Mouse (Mus musculus) embryonic facial prominence, embryonic 12.5 days (tissue): ENCODE data around the gene Cdh22. TPM values are rescaled to one million over a fixed set of nuclear protein-coding genes. Genes with fewer than 3 reads are reported as not detected.

Source experiments
- ATAC-seq: fragments of 200-750 bp; cut with Nextera tagmentation; 2 replicates; pipeline ENCODE4 v1.8.0; 2017; ENCODE audit not compliant: insufficient number of reproducible peaks, insufficient read depth, low FRiP score, low TSS enrichment
- H3K27ac ChIP-seq: fragments of 300-500 bp; sonication (generic); 2 replicates; pipeline ENCODE4 v1.5.1; 2016; ENCODE audit warnings: mild to moderate bottlenecking
- H3K27me3 ChIP-seq: fragments of 300-500 bp; sonication (generic); 2 replicates; pipeline ENCODE4 v1.6.1; 2016; ENCODE audit warnings: mild to moderate bottlenecking, moderate library complexity
- H3K36me3 ChIP-seq: fragments of 300-500 bp; sonication (generic); 2 replicates; pipeline ENCODE4 v1.6.1; 2016; ENCODE audit warnings: mild to moderate bottlenecking
- H3K4me1 ChIP-seq: fragments of 300-500 bp; sonication (generic); 2 replicates; pipeline ENCODE4 v1.6.1; 2016
- H3K4me2 ChIP-seq: fragments of 300-500 bp; sonication (generic); replicated peaks from 2 replicates; pipeline ENCODE4 v1.6.1; 2016; ENCODE audit warnings: mild to moderate bottlenecking, moderate library complexity
- H3K4me3 ChIP-seq: fragments of 300-500 bp; sonication (generic); 2 replicates; pipeline ENCODE4 v1.5.1; 2016; ENCODE audit warnings: mild to moderate bottlenecking
- H3K9ac ChIP-seq: fragments of 300-500 bp; sonication (generic); 2 replicates; pipeline ENCODE4 v1.6.1; 2016; ENCODE audit warnings: mild to moderate bottlenecking, moderate library complexity
- H3K9me3 ChIP-seq: fragments of 300-500 bp; sonication (generic); 2 replicates; pipeline ENCODE4 v1.6.1; 2016; ENCODE audit warnings: mild to moderate bottlenecking, moderate library complexity
- WGBS: fragments of 180-500 bp; shearing (Covaris S2); methylation state at CpG from one replicate; pipeline ENCODE4 v1.1.7; 2016; 5-methylcytosine and 5-hydroxymethylcytosine counted together
- polyA plus RNA-seq: library from polyadenylated mRNA; unstranded; fragments of >200 nt; fragmentation: Nextera tagmentation; extraction: Ambion mirVana; gene quantifications from 2 replicates; pipeline ENCODE4 v1.2.1, GENCODE M21; 2016

The Cdh22 gene
- polyA plus RNA-seq: 1.4 and 1.9 TPM in 2 replicates

- peak; percentile 68 for ATAC-seq
- Histone ChIP-seq H3K4me3 (peak within 1 kb of the TSS; percentile 60), H3K27ac (no peak within 1 kb of the TSS), H3K27me3 (peaks cover 98% of the 10 kb centered on the region), H3K36me3 (no peaks in the 10 kb centered on the region), H3K9ac (peak within 1 kb of the TSS; percentile 63), H3K4me2 (peak within 1 kb of the TSS; percentile 98), H3K9me3 (no peaks in the 10 kb centered on the region), H3K4me1 (peaks cover 21% of the 10 kb centered on the region; the same call in 1 of the 2 replicates)
- WGBS: under 1% methylated on average over 30 of the region's 60 CpGs
Observed at GRCm38 (mm10) chr2:165234613-165235291, at the start of gene Cdh22. Gene Cdh22 (minus strand): TSS chr2:165234853.

DNA sequence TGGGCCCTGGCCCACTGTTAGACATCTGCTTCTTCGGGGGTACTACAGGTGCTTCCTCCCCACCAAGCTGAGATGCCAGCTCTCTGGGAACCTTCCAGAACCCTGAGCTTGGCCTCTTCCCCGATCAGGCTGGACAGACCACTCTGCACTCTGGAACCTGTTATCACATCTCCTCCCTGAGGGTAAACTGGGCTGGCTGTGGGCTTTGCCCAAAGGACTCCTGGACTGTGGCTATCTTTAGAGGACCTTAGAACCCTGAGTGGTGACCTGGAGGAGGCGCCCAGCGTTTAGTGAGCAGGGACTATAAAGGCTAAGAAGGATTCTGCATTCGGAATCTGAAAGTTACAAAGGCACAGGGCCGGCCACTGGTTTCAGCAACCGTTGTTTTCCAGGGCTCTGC lies 49.7 kb upstream of the Cdh22 start:
- WGBS: 88% methylated on average over 7 of the region's 7 CpGs

GRCm38 (mm10) chr2:165283644-165284043 lies 49.0 kb upstream of the Cdh22 start:
- 89% methylated on average over 3 of the region's 3 CpGs for WGBS
- Histone ChIP-seq H3K9me3 (no peaks in the 10 kb centered on the region), H3K4me1 (peaks cover 25% of the 10 kb centered on the region), H3K4me2 (no peak overlapping the region), H3K27me3 (no peaks in the 10 kb centered on the region), H3K36me3 (peaks cover 33% of the 10 kb centered on the region), H3K9ac (no peak overlapping the region), H3K27ac (no peak overlapping the region), H3K4me3 (no peak overlapping the region)
- no peak for ATAC-seq

More for the DNA sequence above, 49.7 kb upstream of the Cdh22 start:
- H3K4me1 ChIP-seq: peaks cover 28% of the 10 kb centered on the region
- H3K4me3 ChIP-seq: no peak overlapping the region
- no peak overlapping the region for H3K9ac ChIP-seq
- H3K27me3 ChIP-seq: no peaks in the 10 kb centered on the region
- ATAC-seq: no peak
- H3K9me3 ChIP-seq: no peaks in the 10 kb centered on the region
- H3K4me2 ChIP-seq: no peak overlapping the region
- peaks cover 33% of the 10 kb centered on the region for H3K36me3 ChIP-seq
- H3K27ac ChIP-seq: no peak overlapping the region

DNA sequence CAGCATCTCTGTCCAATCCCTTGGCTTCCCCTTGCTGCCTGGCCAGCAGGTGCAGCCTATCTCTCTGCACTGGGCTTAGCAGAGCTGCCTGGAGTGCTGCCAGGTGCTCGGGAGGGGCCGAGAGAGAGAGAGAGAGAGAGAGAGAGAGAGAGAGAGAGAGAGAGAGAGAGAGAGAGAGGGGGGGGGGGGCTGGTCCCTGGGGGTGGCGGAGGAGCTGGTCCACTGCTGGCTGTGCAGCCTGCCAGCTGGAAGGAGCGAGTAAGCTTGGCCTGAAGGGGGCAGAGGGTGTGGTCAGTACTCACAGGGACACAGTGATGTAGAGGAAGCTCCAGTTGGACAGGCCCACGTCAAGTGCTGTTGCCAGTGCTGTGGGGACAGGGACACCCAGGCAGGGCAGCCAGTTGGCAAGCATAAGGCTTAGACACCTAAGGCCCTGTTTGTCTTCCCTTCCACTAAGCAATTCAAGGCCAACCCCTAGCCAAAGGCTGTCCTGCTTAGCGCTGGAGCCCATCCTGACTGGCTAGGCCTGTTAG lies 47.2 kb upstream of the Cdh22 start:
- Histone ChIP-seq H3K4me2 (no peak overlapping the region), H3K9ac (no peak overlapping the region), H3K27ac (no peak overlapping the region), H3K4me1 (peaks cover 14% of the 10 kb centered on the region), H3K36me3 (peaks cover 46% of the 10 kb centered on the region), H3K27me3 (no peaks in the 10 kb centered on the region), H3K4me3 (no peak overlapping the region), H3K9me3 (no peaks in the 10 kb centered on the region)
- ATAC-seq: no peak
- WGBS: 53% methylated on average over 6 of the region's 6 CpGs

DNA sequence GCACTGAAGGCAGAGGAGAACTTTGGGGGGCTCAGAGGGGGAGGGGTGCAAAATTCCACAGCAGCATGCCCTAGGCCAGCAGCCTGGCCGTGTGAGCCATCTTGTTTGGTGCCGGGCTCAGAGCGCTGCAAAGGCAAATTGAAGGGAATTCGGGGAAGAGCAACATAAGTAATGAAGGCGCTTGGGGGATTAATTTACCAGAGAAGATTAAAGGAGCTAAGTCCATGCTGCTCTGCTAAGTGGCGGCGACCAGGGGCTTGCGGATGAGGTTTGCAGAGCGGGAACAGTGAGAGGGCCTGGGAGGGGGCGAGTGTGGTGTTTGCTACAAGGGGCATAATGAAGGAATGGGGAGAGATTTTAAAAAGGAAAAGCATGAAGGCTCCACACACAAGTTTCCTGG lies 44.7 kb upstream of the Cdh22 start:
- no peak overlapping the region for H3K4me3 ChIP-seq
- peaks cover 46% of the 10 kb centered on the region for H3K36me3 ChIP-seq
- H3K9ac ChIP-seq: no peak overlapping the region
- no peak for ATAC-seq
- H3K27me3 ChIP-seq: no peaks in the 10 kb centered on the region
- 44% methylated on average over 10 of the region's 10 CpGs for WGBS
- H3K9me3 ChIP-seq: no peaks in the 10 kb centered on the region
- H3K27ac ChIP-seq: no peak overlapping the region
- H3K4me1 ChIP-seq: peaks cover 18% of the 10 kb centered on the region
- no peak overlapping the region for H3K4me2 ChIP-seq

DNA sequence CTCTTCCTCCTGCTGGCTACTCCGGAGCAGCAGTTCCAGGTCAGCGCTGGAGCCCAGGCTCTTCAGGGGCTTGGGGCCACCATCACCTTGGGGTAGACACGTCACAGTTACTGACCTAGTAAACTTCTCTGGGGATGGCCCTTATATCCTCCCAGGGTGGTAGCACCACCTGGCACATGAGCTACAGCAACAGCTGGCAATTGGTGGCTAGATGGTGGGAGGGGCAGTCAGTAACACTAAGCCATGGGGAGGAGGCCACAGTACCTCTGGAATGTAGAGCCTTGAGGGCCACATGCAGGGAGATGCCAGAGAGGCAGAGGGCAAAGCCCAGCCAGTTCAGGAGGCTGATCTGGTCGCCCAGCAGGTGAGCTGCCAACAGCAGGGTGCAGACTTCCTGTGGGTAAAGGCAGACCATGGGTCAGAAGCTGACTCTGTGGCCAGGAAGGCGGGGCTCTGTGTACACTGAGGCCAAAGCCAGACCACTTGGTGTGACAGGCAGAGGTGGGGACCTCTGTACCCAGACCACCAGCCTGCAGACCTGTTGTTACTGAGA lies 42.6 kb upstream of the Cdh22 start:
- no peaks in the 10 kb centered on the region for H3K9me3 ChIP-seq
- WGBS: 78% methylated on average over 5 of the region's 5 CpGs

GRCm38 (mm10) chr2:165275824-165276223 lies 41.2 kb upstream of the Cdh22 start:
- H3K4me1 ChIP-seq: peaks cover 16% of the 10 kb centered on the region
- H3K27me3 ChIP-seq: no peaks in the 10 kb centered on the region
- no peak overlapping the region for H3K4me3 ChIP-seq
- 28% methylated on average over 8 of the region's 8 CpGs for WGBS
- H3K9ac ChIP-seq: no peak overlapping the region
- no peak overlapping the region for H3K27ac ChIP-seq
- peaks cover 21% of the 10 kb centered on the region for H3K36me3 ChIP-seq
- H3K4me2 ChIP-seq: no peak overlapping the region
- ATAC-seq: peak; percentile 23; the same call in 1 of the 2 replicates
- no peaks in the 10 kb centered on the region for H3K9me3 ChIP-seq

More for the DNA sequence above, 42.6 kb upstream of the Cdh22 start:
- H3K27me3 ChIP-seq: no peaks in the 10 kb centered on the region
- no peak overlapping the region for H3K9ac ChIP-seq
- no peak for ATAC-seq
- H3K4me1 ChIP-seq: peaks cover 18% of the 10 kb centered on the region
- H3K4me3 ChIP-seq: no peak overlapping the region
- no peak overlapping the region for H3K27ac ChIP-seq
- no peak overlapping the region for H3K4me2 ChIP-seq
- H3K36me3 ChIP-seq: peaks cover 34% of the 10 kb centered on the region

DNA sequence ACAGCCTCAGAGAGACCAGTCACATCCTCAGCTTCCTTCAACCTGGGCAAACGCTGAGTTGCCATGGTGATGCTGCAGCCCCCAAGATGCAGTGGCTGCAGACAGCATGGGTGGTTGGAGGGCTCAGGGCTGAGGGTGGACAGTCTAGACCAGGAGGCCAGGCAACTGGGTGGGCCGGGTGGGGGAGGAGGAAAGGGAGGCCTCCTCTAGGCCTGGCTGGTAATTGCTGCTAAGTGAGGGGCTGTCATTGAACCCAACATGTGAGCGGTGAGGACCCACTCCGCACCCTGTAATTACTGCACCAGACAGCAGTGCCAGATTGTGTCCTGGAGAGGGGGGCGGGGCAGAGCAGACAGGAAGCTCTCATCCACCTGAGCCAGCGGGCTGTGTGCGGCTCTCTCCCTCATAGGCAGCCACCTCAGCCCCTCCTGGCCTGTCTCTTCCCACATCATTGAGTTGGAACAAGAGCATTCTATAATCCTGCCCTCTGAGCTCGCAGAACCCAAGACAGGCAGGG lies 40.5 kb upstream of the Cdh22 start:
- H3K27me3 ChIP-seq: no peaks in the 10 kb centered on the region
- H3K27ac ChIP-seq: peak overlapping the region; percentile 25; the same call in 1 of the 2 replicates
- H3K9ac ChIP-seq: peak overlapping the region; percentile 16; the same call in 1 of the 2 replicates
- peaks cover 16% of the 10 kb centered on the region for H3K4me1 ChIP-seq
- WGBS: 34% methylated on average over 8 of the region's 8 CpGs
- no peak overlapping the region for H3K4me3 ChIP-seq
- peaks cover 18% of the 10 kb centered on the region for H3K36me3 ChIP-seq
- H3K9me3 ChIP-seq: no peaks in the 10 kb centered on the region
- peak; percentile 30 for ATAC-seq
- H3K4me2 ChIP-seq: no peak overlapping the region

DNA sequence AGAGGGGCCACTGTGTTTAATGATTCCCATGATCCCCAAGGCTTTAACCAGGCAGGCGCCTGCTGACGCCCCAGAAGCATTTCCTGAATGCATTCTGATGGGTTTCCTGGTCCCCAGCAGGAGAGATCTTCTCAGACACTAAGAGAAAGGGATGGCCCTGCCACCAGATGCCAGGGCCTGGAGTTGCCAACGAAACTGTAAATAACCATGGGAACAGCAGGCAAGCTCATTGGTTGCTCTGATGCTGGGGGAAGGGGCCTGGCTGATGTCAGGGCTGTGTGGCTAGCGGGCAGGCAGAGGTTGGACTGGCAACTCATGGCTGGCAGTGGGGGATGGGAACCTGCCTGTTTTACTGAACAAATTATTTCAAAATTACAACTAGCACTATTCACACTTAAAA lies 38.9 kb upstream of the Cdh22 start:
- Histone ChIP-seq H3K27me3 (no peaks in the 10 kb centered on the region), H3K4me3 (no peak overlapping the region), H3K4me2 (no peak overlapping the region), H3K9me3 (no peaks in the 10 kb centered on the region), H3K36me3 (peaks cover 13% of the 10 kb centered on the region), H3K9ac (no peak overlapping the region), H3K4me1 (peaks cover 16% of the 10 kb centered on the region), H3K27ac (no peak overlapping the region)
- 45% methylated on average over 4 of the region's 4 CpGs for WGBS
- ATAC-seq: no peak

GRCm38 (mm10) chr2:165271326-165271725 lies 36.7 kb upstream of the Cdh22 start:
- Histone ChIP-seq H3K4me1 (peaks cover 16% of the 10 kb centered on the region), H3K4me2 (no peak overlapping the region), H3K9me3 (no peaks in the 10 kb centered on the region), H3K9ac (peak overlapping the region; percentile 21; the same call in 1 of the 2 replicates), H3K4me3 (no peak overlapping the region), H3K36me3 (no peaks in the 10 kb centered on the region), H3K27me3 (peaks cover 9% of the 10 kb centered on the region), H3K27ac (no peak overlapping the region)
- no peak for ATAC-seq
- WGBS: 18% methylated on average over 8 of the region's 8 CpGs

GRCm38 (mm10) chr2:165270858-165271257 lies 36.2 kb upstream of the Cdh22 start:
- peaks cover 11% of the 10 kb centered on the region for H3K27me3 ChIP-seq
- 46% methylated on average over 7 of the region's 7 CpGs for WGBS
- H3K4me1 ChIP-seq: peaks cover 16% of the 10 kb centered on the region
- H3K27ac ChIP-seq: no peak overlapping the region
- H3K9me3 ChIP-seq: no peaks in the 10 kb centered on the region
- H3K4me2 ChIP-seq: no peak overlapping the region
- no peak overlapping the region for H3K4me3 ChIP-seq
- H3K36me3 ChIP-seq: no peaks in the 10 kb centered on the region
- 0 out of 2 replicates have a peak overlapping the region, but pooled peaks have one; percentile 21 for H3K9ac ChIP-seq
- no peak for ATAC-seq

DNA sequence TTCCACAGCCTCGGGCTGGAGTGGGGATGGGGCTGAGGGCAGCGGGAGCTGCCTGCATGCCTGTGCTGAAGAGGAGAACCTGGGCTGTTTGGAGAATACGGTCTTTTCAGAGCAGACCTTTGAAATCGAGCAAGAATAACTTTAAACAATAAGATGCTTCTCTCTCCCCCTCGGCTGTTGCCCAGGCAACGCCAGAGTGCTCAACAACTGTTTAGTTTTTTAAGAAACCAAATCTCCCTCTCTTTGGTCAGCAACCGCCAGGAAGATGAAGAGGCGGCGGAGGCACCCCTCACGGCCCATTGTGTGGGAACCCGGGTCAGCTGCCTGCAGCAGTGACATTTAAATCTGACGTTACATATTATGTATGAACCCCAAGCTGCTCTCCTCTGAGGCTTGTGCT lies 32.1 kb upstream of the Cdh22 start:
- no peak overlapping the region for H3K27ac ChIP-seq

More for the DNA sequence above, 32.1 kb upstream of the Cdh22 start:
- H3K4me3 ChIP-seq: no peak overlapping the region
- no peaks in the 10 kb centered on the region for H3K36me3 ChIP-seq
- WGBS: 9% methylated on average over 12 of the region's 12 CpGs
- H3K9me3 ChIP-seq: no peaks in the 10 kb centered on the region
- no peak overlapping the region for H3K9ac ChIP-seq
- H3K4me2 ChIP-seq: no peak overlapping the region
- H3K27me3 ChIP-seq: peaks cover 15% of the 10 kb centered on the region
- ATAC-seq: no peak
- H3K4me1 ChIP-seq: no peaks in the 10 kb centered on the region; the same call in 1 of the 2 replicates
